Mouse (Mus musculus): ENCODE measurements around the gene Gm6812. TPM values are rescaled to one million over a fixed set of nuclear protein-coding genes. Genes with fewer than 3 reads are reported as not detected.

Gm6812 gene
- not detected for total RNA-seq (2023)

DNA sequence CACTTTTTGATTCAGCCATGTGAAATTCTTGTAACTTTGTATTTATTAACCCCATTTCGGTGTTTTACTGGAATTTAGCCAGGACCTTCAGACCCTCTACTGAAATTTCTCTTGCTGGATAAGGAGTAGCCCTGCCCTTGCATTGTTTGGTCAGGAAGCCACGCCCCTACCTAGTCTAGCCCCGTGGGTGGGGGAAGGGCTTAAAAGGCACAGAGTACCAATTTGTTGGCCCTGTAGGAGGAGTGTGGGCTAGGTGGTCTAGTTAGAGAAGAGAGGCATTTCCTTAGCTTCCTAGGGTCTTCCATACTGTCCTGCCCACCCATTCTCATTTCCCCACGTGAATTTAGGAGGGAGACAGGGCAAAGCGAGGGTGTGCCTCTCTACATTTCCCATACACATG lies at the start of gene Gm6812:
Gm6812 (minus strand) TSS at position 101 of the 400 bp plus-strand sequence.

Other genes starting within 250 kb of the Gm6812 start
- gene Fmr1, start 214.5 kb downstream of the Gm6812 start, total RNA-seq (2023): 114 TPM
- gene Fmr1nb, start 131.2 kb downstream of the Gm6812 start, total RNA-seq (2023): 1.5 TPM
- 1.7 TPM for gene Gm14698, start 72.0 kb downstream of the Gm6812 start, total RNA-seq (2023)